Mouse (Mus musculus): ENCODE data around the gene Ilvbl.
"Not testable (repeated sequence)": the region's sequence is repeated elsewhere in the genome, so short reads cannot be mapped to it uniquely, and the experiment has no call there.

The Ilvbl gene

GRCm38 (mm10) chr10:78591406-78592328, 17.5 kb downstream of the Ilvbl start, which contains the start of gene Syde1:
Gene Syde1 (minus strand): TSS chr10:78591964.
- peak; percentile 73 for DNase-seq (ENCODE audit: low spot score)

DNA sequence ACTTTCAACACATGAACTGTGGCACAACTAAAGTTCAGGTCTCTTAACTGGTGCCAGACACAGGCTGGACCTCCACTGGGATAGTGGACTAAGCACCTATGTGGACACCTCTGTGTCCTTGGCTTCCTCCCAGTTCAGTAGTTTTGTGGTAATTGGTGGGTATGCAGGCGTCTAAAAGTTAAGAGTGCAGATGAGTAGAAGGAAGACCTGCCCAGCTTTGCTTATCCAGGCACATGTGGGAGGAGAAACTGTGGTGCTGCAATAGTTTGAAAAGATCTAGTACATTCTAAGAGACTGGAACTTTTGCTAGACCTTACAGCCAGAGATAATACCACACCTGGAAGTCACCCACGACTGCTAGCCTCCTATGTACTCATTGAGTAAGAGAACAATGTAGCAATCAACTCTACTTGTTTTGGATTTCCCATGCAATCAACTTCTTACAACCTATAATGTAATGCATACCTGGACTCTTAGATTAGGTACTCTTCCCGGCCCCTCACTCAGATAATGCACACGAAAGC, 18.8 kb downstream of the Ilvbl start:
- DNase-seq (ENCODE audit: low spot score): no peak

DNA sequence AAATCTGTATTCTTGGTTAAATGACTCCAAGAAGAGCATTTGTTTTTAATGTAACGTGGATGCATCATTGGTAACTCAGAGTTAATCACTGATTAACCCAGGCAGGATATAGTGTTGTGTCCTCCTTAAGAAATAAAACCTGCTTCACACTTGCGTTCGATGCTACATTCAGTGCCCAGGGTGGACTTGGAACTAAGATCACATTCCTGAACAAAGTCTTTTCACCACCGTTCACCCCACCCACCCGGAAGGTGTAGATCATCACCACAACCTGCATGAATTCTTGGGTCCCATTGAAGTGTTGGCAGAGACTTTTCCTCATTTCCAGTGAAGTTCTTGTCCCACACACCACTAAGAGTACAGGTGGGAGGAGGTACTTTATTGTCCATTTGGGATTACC, 19.6 kb downstream of the Ilvbl start:
- no peak for DNase-seq (ENCODE audit: low spot score)

- DNase-seq (ENCODE audit: low spot score): no peak
These were observed 20.0 kb downstream of the Ilvbl start for GRCm38 (mm10) chr10:78594157-78594556.

DNA sequence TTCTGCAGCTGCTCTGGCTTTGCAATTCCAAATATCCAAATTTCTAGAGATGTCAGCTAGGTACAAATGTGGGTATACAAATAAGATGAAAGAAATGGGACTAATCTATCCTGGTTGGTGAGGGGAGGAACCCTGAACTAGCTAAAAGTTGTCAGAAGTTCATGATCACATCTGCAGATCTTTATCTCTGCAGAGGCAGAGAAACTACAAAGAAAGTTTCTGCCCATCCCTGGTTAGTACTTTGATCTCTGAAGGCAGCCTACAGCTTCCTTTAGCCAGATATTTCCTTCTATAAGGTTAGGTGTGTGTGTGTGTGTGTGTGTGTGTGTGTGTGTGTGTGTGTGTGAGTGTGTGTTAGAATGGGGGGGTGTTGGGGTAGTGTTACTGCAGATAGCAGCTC, 20.4 kb downstream of the Ilvbl start:
- no peak for DNase-seq (ENCODE audit: low spot score)

GRCm38 (mm10) chr10:78599865-78600264, 25.7 kb downstream of the Ilvbl start:
- DNase-seq (ENCODE audit: low spot score): no peak

DNA sequence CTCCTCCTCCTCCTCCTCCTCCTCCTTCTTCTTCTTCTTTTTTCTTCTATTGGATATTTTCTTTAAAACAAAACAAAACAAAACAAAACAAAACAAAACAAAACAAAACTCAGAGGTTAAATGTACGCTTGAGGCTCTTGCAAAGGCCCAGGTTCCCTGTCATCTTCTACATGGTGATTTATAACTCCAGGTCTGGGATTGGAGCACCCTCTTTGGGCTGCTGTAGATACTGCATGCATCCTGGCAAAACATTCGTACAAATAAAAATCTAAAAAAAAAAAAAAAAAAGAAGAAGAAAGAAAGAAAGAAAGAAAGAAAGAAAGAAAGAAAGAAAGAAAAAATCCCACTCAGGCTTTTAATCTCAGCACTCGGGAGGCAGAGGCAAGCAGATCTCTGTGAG, 30.9 kb downstream of the Ilvbl start:
- peak; percentile 32 for DNase-seq (ENCODE audit: low spot score)

GRCm38 (mm10) chr10:78607602-78608001, 33.5 kb downstream of the Ilvbl start:
- no peak for DNase-seq (ENCODE audit: low spot score)

- no peak for DNase-seq (ENCODE audit: low spot score)
These were observed 43.8 kb downstream of the Ilvbl start, which contains the start of gene Olfr1357 for GRCm38 (mm10) chr10:78617974-78618373. Gene Olfr1357 (minus strand): TSS chr10:78618074.

DNA sequence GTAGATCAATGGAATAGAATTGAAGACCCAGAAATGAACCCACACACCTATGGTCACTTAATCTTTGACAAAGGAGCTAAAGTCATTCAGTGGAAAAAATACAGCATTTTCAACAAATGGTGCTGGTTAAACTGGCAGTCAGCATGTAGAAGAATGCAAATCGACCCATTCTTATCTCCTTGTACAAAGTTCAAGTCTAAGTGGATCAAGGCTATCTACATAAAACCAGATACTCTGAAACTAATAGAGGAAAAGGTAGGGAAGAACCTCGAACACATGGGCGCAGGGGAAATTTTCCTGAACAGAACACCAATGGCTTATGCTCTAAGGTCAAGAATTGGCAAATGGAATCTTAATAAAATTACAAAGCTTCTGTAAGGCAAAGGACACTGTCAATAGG, 49.0 kb downstream of the Ilvbl start:
- DNase-seq (ENCODE audit: low spot score): not testable (repeated sequence)

DNA sequence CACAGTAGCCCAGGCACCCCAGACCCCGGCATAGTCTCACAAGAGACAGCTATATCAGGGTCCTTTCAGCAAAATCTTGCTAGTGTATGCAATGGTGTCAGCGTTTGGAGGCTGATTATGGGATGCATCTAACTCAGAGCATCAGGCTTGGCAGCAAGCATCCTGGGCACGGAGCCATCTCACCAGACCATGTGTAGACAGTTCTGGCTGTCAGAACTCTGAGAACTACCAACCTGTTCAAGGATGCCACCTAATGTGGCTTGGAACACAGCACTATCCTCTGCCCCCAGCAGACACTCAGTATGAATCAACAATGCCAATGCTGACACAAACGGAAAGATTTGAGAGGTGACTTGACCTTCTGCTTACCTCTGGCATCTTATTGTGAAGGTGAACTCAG, 56.0 kb downstream of the Ilvbl start:
- DNase-seq (ENCODE audit: low spot score): no peak

DNA sequence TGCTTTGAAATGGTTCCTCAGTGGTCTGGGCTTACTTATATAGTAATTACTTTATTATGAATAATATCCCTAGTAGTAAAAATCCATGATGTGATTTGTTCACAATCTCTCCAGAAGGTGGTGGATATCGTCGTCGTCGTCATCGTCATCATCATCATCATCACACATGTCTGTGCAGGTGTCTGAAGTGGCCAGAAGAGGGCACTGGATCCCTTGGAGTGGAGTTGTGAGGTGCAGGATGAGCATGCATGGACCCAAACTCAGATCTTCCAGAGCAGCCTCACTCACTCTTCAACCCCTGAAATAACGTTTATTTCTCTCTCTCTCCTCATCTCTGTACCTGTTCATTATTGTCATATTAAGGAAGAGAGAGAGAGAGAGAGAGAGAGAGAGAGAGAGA, 58.2 kb downstream of the Ilvbl start:
- DNase-seq (ENCODE audit: low spot score): peak; percentile 66

All from embryo, embryonic 10.5 days (tissue).